Mouse (Mus musculus) stomach, embryonic 15.5 days (tissue): ENCODE measurements around the gene Taok3. TPM values are rescaled to one million over a fixed set of nuclear protein-coding genes. Genes with fewer than 3 reads are reported as not detected.

Experiments used
- ATAC-seq: fragments of 200-750 bp; cut with Nextera tagmentation; 2 replicates; pipeline ENCODE4 v1.8.0; 2017; ENCODE audit warnings: low read depth, moderate number of reproducible peaks, moderate TSS enrichment; ENCODE audit not compliant: insufficient read depth, low FRiP score
- H3K27ac ChIP-seq: fragments of 300-500 bp; sonication (generic); 2 replicates; pipeline ENCODE4 v1.5.1; 2015; ENCODE audit warnings: mild to moderate bottlenecking, inconsistent platforms
- H3K27me3 ChIP-seq: fragments of 300-500 bp; sonication (generic); replicated peaks from 2 replicates; pipeline ENCODE4 v1.6.1; 2015; ENCODE audit warnings: inconsistent platforms
- H3K36me3 ChIP-seq: fragments of 300-500 bp; sonication (generic); 2 replicates; pipeline ENCODE4 v1.6.1; 2015; ENCODE audit warnings: inconsistent platforms
- H3K4me1 ChIP-seq: fragments of 300-500 bp; sonication (generic); 2 replicates; pipeline ENCODE4 v1.6.1; 2015; ENCODE audit warnings: inconsistent platforms
- H3K4me2 ChIP-seq: fragments of 300-500 bp; sonication (generic); 2 replicates; pipeline ENCODE4 v1.6.1; 2015; ENCODE audit warnings: mild to moderate bottlenecking, inconsistent platforms
- H3K4me3 ChIP-seq: fragments of 300-500 bp; sonication (generic); replicated peaks from 2 replicates; pipeline ENCODE4 v1.5.1; 2015; ENCODE audit warnings: inconsistent platforms
- H3K9ac ChIP-seq: fragments of 300-500 bp; sonication (generic); 2 replicates; pipeline ENCODE4 v1.6.1; 2015; ENCODE audit warnings: inconsistent platforms
- H3K9me3 ChIP-seq: fragments of 300-500 bp; sonication (generic); 2 replicates; pipeline ENCODE4 v1.6.1; 2016; ENCODE audit warnings: inconsistent platforms
- WGBS: fragments of 180-500 bp; shearing (Covaris S2); methylation state at CpG from one replicate; pipeline ENCODE4 v1.1.7; 2015; 5-methylcytosine and 5-hydroxymethylcytosine counted together
- polyA plus RNA-seq: library from polyadenylated mRNA; unstranded; fragments of >200 nt; fragmentation: Nextera tagmentation; extraction: Ambion mirVana; gene quantifications from 2 replicates; pipeline ENCODE4 v1.2.1, GENCODE M21; 2015

Gene Taok3
- polyA plus RNA-seq, 1 experiment from 2014 or later: 36.9 TPM

- no peak overlapping the region; the same call in 1 of the 2 replicates for H3K4me3 ChIP-seq
- H3K4me1 ChIP-seq: peaks cover 6% of the 10 kb centered on the region; the same call in 1 of the 2 replicates
- WGBS: 63% methylated on average over 16 of the region's 16 CpGs
- no peak overlapping the region; the same call in 1 of the 2 replicates for H3K4me2 ChIP-seq
- H3K36me3 ChIP-seq: no peaks in the 10 kb centered on the region
- no peaks in the 10 kb centered on the region for H3K9me3 ChIP-seq
- H3K27ac ChIP-seq: no peak overlapping the region
- no peaks in the 10 kb centered on the region for H3K27me3 ChIP-seq
- ATAC-seq: no peak
- no peak overlapping the region for H3K9ac ChIP-seq
Measured at GRCm38 (mm10) chr5:117241935-117242531, 122.1 kb downstream of the Taok3 start.

DNA sequence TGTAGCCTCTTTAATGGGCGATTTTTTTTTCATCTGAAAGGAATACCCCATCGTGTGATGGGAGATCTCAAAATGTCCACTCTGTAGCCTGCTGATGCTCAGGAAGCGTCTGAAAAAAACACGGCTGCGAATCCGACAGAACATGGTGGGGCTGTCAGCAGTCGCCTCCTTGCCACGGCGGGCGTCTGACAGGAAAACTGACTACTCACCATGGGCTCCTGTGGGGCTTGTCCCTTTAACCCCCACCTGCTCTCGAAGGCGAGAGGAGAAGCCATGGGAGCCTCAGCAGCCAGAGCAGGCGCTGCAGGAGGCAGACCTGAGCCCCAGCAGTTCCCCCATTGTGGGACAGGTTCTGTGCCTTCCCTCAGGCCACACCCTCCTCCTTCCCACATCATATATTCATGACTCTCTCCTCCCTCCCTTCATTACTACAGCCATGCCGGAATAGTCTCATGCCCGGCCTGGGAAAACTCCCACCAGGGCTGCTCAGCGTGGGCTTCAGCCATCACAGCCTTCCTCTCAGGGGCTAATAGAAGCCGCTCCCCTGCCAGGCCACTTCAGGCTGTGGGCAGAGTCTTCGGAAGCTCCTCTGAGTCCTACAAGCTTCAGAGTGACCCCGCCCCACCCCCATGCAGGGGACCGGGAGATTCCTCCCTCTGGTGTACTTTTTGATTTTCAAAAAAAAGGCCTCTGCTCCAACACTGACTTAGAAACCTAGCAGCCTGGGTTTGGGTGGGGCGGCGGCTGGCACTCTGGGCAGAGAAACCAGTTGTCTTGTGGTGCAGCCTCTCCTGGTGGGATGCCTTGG is 122.9 kb downstream of the Taok3 start:
- Histone ChIP-seq H3K9me3 (no peaks in the 10 kb centered on the region), H3K27me3 (no peaks in the 10 kb centered on the region), H3K4me1 (peaks cover 6% of the 10 kb centered on the region; the same call in 1 of the 2 replicates), H3K9ac (no peak overlapping the region), H3K4me2 (peak overlapping the region; percentile 38), H3K36me3 (no peaks in the 10 kb centered on the region), H3K27ac (no peak overlapping the region), H3K4me3 (0 out of 2 replicates have a peak overlapping the region, but pooled peaks have one; percentile 12)
- ATAC-seq: no peak
- WGBS: 47% methylated on average over 22 of the region's 22 CpGs

DNA sequence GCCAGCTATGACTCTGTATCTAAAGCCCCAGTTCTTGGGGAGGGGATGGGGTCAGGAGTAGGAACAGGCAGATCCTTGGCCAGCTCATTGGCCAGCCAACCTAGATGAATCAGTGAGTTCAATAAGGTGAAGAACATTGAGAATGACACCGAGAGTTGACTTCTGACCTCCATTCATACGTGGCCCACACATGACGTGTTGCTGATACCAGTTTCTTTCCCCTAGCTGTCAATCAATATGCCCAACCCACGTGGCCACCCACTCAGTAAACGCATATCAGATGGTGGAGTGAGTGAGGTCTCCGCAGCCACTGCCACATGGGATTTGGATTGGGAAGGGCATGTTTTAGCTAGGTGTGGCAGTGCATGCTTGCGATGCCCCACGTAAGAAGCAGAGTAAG is 125.2 kb downstream of the Taok3 start:
- no peak overlapping the region for H3K4me3 ChIP-seq
- 0 out of 2 replicates have a peak, but pooled peaks cover 3% of the 10 kb centered on the region for H3K4me1 ChIP-seq
- H3K27me3 ChIP-seq: no peaks in the 10 kb centered on the region
- no peaks in the 10 kb centered on the region for H3K9me3 ChIP-seq
- H3K36me3 ChIP-seq: no peaks in the 10 kb centered on the region
- no peak overlapping the region for H3K4me2 ChIP-seq
- 89% methylated on average over 8 of the region's 8 CpGs for WGBS
- ATAC-seq: no peak
- H3K27ac ChIP-seq: no peak overlapping the region
- H3K9ac ChIP-seq: no peak overlapping the region

DNA sequence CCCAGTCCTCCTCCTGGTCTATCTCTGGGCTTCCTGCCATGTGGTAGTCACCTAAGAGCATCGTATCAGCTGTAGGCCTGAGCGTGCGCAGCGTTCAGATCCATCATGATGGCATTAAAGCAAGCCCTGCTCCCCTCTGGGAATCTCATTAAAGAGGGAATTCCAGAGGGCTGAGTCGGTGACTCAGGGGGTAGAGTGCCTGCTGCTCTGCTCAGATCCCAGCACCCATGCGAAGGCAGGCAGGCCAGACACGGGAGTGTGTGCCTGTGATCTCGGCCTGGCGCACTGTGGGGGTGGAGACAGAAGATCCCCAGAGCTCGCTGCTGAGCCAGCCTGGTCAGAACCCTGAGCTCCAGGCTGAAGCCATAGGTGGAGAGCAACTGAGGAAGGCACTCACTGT is 128.4 kb downstream of the Taok3 start:
- no peaks in the 10 kb centered on the region for H3K9me3 ChIP-seq
- no peak overlapping the region for H3K27ac ChIP-seq
- H3K9ac ChIP-seq: no peak overlapping the region
- WGBS: 31% methylated on average over 10 of the region's 10 CpGs
- peaks cover 9% of the 10 kb centered on the region; the same call in 1 of the 2 replicates for H3K36me3 ChIP-seq
- H3K4me3 ChIP-seq: no peak overlapping the region
- H3K4me1 ChIP-seq: no peaks in the 10 kb centered on the region
- ATAC-seq: no peak; the same call in 1 of the 2 replicates
- H3K4me2 ChIP-seq: no peak overlapping the region
- H3K27me3 ChIP-seq: no peaks in the 10 kb centered on the region

GRCm38 (mm10) chr5:117250796-117251195 is 130.9 kb downstream of the Taok3 start:
- peaks cover 11% of the 10 kb centered on the region; the same call in 1 of the 2 replicates for H3K36me3 ChIP-seq
- no peaks in the 10 kb centered on the region for H3K9me3 ChIP-seq
- no peaks in the 10 kb centered on the region for H3K27me3 ChIP-seq
- WGBS: 55% methylated on average over 22 of the region's 24 CpGs
- no peak overlapping the region for H3K4me3 ChIP-seq
- H3K4me2 ChIP-seq: no peak overlapping the region
- no peak for ATAC-seq
- no peaks in the 10 kb centered on the region for H3K4me1 ChIP-seq
- no peak overlapping the region for H3K27ac ChIP-seq
- H3K9ac ChIP-seq: no peak overlapping the region

- WGBS: 89% methylated on average over 3 of the region's 3 CpGs
- Histone ChIP-seq H3K9ac (no peak overlapping the region), H3K4me1 (no peaks in the 10 kb centered on the region), H3K9me3 (no peaks in the 10 kb centered on the region), H3K36me3 (peaks cover 17% of the 10 kb centered on the region), H3K4me3 (no peak overlapping the region), H3K4me2 (no peak overlapping the region), H3K27me3 (no peaks in the 10 kb centered on the region), H3K27ac (no peak overlapping the region)
- ATAC-seq: no peak
Measured at GRCm38 (mm10) chr5:117251763-117252162, 131.8 kb downstream of the Taok3 start.

DNA sequence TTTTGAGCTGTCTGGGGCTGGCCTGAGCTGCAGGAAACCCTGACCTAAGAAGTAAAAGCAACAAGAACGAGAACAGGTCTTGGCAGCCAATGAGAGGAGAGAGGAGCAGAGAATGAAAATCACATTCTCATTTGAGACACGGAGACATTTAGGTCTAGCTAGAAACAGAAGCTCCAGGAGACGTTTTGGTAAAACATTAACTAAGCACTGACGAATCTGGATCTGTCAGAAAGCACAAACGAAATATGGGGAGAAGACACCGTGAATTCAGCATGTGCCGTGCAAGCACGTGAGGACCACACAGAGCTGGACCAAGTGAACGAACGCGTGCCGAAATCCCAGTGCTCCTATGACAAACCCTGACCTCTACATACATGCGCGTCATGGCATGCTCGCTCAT is 138.3 kb downstream of the Taok3 start:
- no peaks in the 10 kb centered on the region for H3K27me3 ChIP-seq
- ATAC-seq: no peak
- no peak overlapping the region for H3K4me3 ChIP-seq
- H3K4me1 ChIP-seq: no peaks in the 10 kb centered on the region
- H3K27ac ChIP-seq: no peak overlapping the region
- H3K36me3 ChIP-seq: peaks cover 16% of the 10 kb centered on the region
- WGBS: 84% methylated on average over 15 of the region's 15 CpGs
- no peak overlapping the region for H3K9ac ChIP-seq
- no peaks in the 10 kb centered on the region for H3K9me3 ChIP-seq
- no peak overlapping the region for H3K4me2 ChIP-seq

GRCm38 (mm10) chr5:117263566-117263965 is 143.6 kb downstream of the Taok3 start:
- H3K27me3 ChIP-seq: no peaks in the 10 kb centered on the region
- no peak for ATAC-seq
- no peaks in the 10 kb centered on the region for H3K4me1 ChIP-seq
- H3K36me3 ChIP-seq: peaks cover 19% of the 10 kb centered on the region
- 90% methylated on average over 21 of the region's 21 CpGs for WGBS
- no peak overlapping the region for H3K27ac ChIP-seq
- no peaks in the 10 kb centered on the region for H3K9me3 ChIP-seq
- H3K4me3 ChIP-seq: no peak overlapping the region
- H3K9ac ChIP-seq: no peak overlapping the region
- H3K4me2 ChIP-seq: no peak overlapping the region

DNA sequence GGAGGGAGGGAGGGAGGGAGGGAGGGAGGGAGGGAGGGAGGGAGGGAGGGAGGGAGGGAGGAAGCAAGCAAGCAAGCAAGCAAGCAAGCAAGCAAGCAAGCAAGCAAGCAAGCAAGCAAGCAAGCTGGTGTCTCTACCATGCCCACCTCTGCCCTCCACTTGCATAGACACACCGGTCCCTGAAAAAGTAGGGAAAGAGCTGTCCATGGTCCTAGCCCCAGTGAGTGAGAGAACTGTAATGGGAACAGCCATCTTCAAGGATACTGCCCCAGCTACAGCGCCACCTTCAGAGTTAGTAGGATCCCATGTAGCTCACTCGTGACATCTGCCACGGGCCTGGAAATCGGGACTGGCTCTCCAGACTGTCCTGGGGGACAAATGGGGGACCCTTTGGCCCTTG is 144.8 kb downstream of the Taok3 start:
- H3K4me2 ChIP-seq: no peak overlapping the region
- no peak for ATAC-seq
- H3K27ac ChIP-seq: no peak overlapping the region
- WGBS: 56% methylated on average over 5 of the region's 5 CpGs
- H3K4me3 ChIP-seq: no peak overlapping the region
- H3K9ac ChIP-seq: no peak overlapping the region
- no peaks in the 10 kb centered on the region for H3K27me3 ChIP-seq
- no peaks in the 10 kb centered on the region for H3K9me3 ChIP-seq
- peaks cover 19% of the 10 kb centered on the region for H3K36me3 ChIP-seq
- H3K4me1 ChIP-seq: no peaks in the 10 kb centered on the region

DNA sequence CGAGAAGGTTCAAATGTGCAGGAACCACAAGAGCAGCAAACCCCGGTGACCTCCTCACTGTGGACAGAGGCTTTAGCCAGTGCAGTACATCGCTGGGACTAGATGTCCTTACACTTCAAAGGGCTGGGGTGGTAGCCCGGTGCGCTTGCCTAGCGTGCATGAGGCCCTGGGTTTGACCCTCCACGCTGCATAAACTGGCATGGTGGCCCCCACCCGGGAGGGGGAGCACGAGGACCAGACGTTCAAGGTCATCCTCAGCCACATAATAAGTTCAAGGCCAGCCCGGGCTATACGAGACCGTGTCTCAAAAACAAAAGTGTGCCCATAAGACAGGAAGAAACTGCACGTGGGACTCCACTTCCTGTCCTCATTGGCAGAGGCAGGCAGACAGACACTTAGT is 148.0 kb downstream of the Taok3 start:
- WGBS: 79% methylated on average over 14 of the region's 14 CpGs

GRCm38 (mm10) chr5:117268749-117269148 is 148.8 kb downstream of the Taok3 start:
- no peaks in the 10 kb centered on the region for H3K9me3 ChIP-seq
- no peak overlapping the region for H3K4me3 ChIP-seq
- H3K4me1 ChIP-seq: no peaks in the 10 kb centered on the region
- H3K9ac ChIP-seq: no peak overlapping the region
- H3K4me2 ChIP-seq: no peak overlapping the region
- H3K27me3 ChIP-seq: no peaks in the 10 kb centered on the region
- ATAC-seq: no peak
- WGBS: 57% methylated on average over 5 of the region's 5 CpGs
- H3K36me3 ChIP-seq: peaks cover 10% of the 10 kb centered on the region
- H3K27ac ChIP-seq: no peak overlapping the region

More for the DNA sequence above, 148.0 kb downstream of the Taok3 start:
- Histone ChIP-seq H3K36me3 (peaks cover 14% of the 10 kb centered on the region), H3K27me3 (no peaks in the 10 kb centered on the region), H3K4me2 (no peak overlapping the region), H3K9ac (no peak overlapping the region), H3K27ac (no peak overlapping the region), H3K9me3 (no peaks in the 10 kb centered on the region), H3K4me1 (no peaks in the 10 kb centered on the region), H3K4me3 (no peak overlapping the region)
- no peak for ATAC-seq

- H3K9ac ChIP-seq: no peak overlapping the region
- no peaks in the 10 kb centered on the region for H3K4me1 ChIP-seq
- no peak for ATAC-seq
- no peaks in the 10 kb centered on the region for H3K9me3 ChIP-seq
- no peak overlapping the region for H3K4me2 ChIP-seq
- H3K27ac ChIP-seq: no peak overlapping the region
- WGBS: 90% methylated on average over 12 of the region's 12 CpGs
- peaks cover 7% of the 10 kb centered on the region; the same call in 1 of the 2 replicates for H3K36me3 ChIP-seq
- H3K27me3 ChIP-seq: no peaks in the 10 kb centered on the region
- no peak overlapping the region for H3K4me3 ChIP-seq
Measured at GRCm38 (mm10) chr5:117269395-117269794, 149.5 kb downstream of the Taok3 start.
